Mouse (Mus musculus) gastrocnemius, postnatal 14 days (tissue): ENCODE measurements around the gene Greb1. TPM values are rescaled to one million over a fixed set of nuclear protein-coding genes. Genes with fewer than 3 reads are reported as not detected.

ENCODE experiments used
- DNase-seq: peaks from one replicate; pipeline ENCODE4 v3.0.0; 2021; ENCODE audit warnings: mixed read lengths
- intact Hi-C: fragments of 180-260 bp; cut with DNase I; formaldehyde crosslinking; loops from one replicate; pipeline ENCODE4 v1.15.1; 2025; ENCODE audit warnings: low total_unique reads
- total RNA-seq, 2 experiments: library from RNA; stranded (reverse); gene quantifications; 2 replicates each; pipeline ENCODE4 v1.2.3; 2021

The Greb1 gene
- total RNA-seq, 2 experiments from 2014 or later = 0.70 to 1.1 TPM

DNA sequence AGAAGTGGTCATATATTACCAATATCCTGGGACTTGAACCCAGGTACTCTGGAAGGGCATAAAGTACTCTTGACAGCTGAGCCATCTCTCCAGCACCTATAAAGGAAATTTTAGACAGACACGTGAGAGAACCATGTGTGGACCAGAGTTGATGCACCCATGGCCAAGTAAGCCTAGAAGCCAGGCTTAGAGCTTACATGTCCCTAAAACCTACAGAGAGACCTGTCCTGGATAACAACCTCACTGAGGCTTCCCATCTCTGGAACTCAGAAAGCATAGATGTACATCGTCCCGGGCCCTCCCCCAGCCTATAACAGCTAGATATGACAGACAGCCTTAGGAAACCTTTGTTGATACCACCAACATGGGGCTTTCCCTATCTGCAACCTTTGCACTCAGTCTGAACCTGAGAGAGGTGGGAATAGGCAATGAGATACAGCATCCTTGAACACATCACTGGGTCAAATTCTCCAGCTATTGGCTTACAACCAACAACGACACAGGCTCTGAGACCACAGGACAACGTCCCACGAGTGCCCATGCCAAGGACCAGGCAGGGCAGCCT is 31.0 kb downstream of the Greb1 start:
- intact Hi-C loops = no loop called here
- DNase-seq = no peak

DNA sequence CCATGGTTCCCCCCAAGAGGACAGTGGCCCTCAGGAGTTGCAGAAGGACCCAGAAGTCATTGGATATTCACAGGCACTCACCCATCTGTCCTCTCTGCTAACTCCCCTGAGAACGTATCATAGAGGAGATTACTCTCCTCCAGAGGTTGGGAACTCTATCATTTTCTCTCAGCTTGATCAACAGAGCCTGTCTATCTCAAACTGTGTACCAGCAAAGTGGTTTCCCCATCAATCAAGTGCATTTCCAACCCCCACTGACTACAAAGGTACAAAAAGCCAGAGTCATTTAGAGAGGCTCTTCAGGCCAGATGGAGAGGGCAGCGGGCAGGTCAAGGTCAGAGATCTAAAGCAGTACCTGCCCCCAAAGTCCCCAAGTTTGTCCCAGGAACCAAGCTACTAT is 32.0 kb downstream of the Greb1 start:
- no peak for DNase-seq
- intact Hi-C loops = no loop called here

DNA sequence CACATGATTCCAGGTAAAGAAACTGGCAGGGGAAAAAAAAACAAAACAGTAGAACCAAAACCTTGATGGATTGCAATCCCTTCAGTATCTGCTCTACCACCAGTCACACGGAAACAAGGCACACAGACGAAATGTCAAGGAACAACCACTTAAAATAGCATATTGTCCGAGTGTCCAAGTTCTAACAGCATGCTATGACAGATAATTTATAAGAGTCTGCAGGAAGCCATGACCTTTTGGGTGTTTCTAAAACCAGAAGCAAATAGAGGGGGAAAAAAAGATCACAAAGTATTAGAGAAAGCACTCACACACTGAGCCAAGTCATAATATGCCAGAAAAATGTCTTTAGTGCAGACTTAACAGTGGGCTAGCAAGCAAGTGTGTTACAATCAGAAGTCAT is 32.4 kb downstream of the Greb1 start:
- intact Hi-C loops = no loop called here

DNA sequence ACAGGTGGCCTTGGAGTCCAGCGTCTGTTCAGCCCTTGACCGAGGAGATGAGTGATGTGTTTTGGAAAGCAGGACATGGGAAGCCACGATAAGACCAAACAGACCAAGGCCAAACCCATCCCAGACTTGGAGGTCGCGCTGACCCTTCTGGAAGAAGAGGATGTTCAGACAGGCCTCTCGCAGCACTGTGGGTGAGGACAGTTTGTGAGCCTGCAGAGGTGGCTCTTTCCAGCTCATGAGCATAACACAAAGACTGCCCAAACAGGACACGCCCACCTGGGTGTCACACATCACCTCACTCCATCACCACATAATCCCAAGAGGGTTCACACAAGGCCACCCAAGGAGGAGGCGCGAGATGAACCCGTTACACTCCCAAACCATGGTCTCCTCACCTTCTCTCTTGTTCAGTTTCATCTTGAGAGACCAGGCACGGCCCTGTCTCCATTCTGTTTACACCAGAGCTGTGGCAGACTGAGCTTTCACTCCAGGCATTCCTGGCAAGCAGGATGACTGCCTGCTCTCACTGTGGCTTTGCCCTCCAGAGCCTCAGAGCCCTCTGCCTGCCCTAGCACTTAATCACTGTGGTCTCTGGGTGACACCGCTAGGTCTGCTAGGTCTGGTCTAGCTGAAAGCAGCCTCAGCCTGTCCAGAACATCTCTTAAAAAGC is 35.8 kb downstream of the Greb1 start:
- intact Hi-C loops = no loop called here
- no peak for DNase-seq

More for the DNA sequence above, 32.4 kb downstream of the Greb1 start:
- no peak for DNase-seq

DNA sequence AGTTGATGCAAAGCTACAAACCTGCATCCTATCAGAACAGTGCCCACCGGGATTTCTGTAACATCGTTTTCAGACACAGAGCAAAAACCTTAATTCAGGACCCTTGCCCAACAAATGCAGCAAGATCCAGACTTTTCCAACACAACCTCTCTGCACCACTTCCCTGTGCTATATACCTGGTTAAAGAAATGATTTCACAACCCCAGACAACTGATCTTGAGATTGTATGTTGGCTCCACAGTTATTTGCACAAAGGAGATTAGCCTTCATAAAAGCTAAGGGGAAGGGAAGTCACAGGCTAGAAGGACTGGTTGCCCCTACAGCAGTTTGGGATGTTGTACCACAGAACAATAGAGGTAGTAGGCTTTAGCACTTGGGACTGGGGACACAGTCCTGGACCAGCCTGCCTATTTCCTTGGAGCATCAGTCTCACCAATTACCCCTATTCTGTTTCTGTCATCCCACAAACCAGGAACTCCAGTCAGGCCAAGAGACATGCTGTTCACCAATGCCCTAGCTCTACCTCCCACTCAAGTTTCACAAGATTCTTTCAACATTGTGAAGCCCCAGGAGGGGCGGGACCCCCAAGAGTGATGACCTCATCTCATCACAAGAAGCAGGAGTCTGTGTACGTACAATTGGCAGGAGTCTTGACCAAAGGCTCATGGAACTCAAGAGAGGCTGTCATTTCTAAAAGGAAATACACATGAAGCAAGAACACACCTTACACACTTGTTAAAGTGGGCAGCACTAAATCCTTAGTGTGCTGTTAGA is 36.9 kb downstream of the Greb1 start:
- no peak for DNase-seq
- intact Hi-C loops = no loop called here

DNA sequence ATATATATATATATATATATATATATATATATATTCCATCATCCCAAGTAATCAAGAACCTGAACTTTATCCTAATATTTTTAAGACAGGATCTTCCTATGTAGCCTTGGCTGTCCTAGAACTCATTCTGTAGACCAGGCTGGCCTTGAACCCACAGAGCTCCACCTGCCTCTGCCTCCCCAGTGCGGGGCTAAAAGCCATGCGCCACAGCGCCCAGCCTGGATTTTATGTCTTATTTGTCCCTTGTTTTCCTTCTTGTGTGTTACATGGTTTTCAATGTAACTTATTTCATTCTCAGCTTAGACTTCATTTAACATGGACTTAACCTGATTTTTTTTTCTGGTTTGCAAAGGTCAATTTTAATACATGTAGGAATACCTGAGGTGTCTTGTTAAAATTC is 39.2 kb downstream of the Greb1 start:
- no peak for DNase-seq
- intact Hi-C loops = no loop called here

DNA sequence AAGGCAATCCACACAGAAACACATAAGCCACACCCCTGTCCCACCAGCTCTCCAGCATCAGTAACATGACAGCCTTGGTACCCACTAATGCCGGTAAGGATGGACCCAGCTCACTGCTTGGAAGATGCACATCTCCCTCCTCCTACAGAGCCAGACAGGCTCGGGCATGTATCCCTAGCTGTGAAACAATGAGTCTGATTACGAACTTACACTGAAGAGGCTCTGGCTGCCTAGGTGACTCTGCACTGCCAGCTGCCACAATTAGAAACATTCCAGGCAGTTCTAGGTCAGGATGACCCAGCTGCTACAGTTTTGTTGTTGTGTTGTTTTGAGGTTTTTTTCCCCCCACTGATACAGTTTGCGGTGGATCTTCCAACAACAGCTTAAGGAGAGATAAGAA is 40.4 kb downstream of the Greb1 start:
- no peak for DNase-seq

DNA sequence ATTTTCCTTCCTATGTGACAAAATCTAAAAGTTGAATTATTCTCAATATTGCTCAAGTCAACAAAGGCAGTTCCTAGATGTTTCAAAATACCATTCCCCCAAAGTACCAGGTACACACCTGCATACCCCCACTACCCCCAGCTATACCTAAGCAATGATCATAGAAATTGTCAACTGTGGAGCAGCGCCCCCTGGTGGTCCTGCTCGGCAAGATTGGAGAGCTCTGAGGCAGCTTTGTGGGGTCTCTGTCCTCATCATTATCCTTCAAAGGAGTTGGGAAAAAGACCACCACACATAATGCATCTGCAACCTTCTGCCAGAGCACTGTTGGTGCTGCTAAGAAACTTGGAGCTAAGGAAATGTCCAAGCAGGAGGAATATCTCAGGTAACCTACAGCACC is 46.4 kb downstream of the Greb1 start:
- peak; percentile 31 for DNase-seq
- intact Hi-C loops = loop anchor here (5.0 kb wide), 1 partner anchor 48 kb away; the partner anchor contains the start of gene Greb1

More for the DNA sequence above, 40.4 kb downstream of the Greb1 start:
- intact Hi-C loops = no loop called here

DNA sequence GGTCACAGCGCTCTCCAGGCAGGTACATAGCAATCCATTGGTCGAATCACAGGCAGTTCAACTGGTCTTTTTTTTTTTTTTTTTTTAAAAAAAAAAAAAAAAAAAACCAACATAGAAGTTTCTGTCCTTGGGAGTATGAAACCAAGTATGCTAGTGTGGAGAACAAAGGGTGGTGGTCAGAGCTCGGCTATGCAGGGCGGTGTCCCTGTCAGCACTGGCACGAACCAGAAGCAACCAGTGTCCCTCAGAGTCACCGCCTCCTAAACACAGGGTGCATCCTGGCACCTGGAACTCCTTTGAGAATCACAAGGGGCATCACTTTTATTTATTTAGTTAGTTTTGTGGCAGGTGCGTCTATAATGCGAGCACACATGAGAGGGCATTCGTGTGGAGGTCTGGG is 47.1 kb downstream of the Greb1 start:
- intact Hi-C loops = loop anchor here (5.0 kb wide), 1 partner anchor 49 kb away; the partner anchor contains the start of gene Greb1
- no peak for DNase-seq

DNA sequence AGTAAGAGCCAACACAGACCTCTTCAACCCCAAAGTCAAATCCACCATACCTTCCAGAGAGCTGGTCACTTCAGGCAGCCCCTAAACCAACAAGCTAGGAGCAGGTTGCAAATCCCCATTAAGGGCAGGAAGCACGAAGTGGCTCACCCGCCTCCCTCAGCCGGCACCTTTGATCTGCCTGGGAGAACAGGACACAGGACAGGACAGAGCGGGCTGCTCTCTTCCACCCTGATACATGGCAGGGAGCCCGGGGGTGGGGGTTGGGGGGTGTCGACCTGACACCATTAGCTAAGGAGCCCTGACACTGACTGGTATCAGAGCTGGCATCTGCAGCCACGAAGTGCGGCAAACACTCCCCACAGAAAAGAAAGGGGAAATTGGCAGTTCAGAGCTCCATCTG is 47.6 kb downstream of the Greb1 start:
- no peak for DNase-seq
- intact Hi-C loops = loop anchor here (5.0 kb wide), 1 partner anchor 49 kb away; the partner anchor contains the start of gene Greb1

DNA sequence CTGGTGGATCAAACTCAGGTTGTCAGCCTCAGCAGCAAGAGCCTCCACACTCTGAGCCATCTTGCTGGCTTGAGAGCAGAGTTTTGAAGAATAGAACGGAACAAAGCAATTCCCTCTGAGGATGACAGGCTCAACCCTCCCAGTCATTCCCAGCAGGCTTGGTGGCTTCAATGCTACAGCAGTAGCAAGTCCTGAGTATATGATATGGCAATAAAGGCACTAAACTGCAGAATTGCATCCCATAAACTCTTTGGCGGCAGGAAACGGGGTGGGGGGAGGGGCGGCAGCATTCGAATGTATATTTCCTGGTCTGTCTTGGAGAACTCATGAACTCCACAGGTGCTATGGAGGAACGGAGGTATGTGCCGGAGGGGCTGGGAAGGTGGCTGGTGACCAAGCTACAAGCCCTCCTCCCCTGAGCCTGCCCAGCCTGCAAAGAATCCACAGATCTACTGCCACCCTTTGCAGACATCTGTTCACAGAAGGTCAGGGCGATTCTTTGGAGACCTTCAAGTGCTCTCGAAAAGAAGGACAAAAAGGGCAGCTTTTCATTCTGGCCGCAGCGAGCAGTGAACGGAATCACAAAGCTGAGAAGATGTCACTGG is 48.3 kb downstream of the Greb1 start:
- intact Hi-C loops = loop anchor here (5.0 kb wide), 1 partner anchor 50 kb away; the partner anchor contains the start of gene Greb1
- DNase-seq = no peak

DNA sequence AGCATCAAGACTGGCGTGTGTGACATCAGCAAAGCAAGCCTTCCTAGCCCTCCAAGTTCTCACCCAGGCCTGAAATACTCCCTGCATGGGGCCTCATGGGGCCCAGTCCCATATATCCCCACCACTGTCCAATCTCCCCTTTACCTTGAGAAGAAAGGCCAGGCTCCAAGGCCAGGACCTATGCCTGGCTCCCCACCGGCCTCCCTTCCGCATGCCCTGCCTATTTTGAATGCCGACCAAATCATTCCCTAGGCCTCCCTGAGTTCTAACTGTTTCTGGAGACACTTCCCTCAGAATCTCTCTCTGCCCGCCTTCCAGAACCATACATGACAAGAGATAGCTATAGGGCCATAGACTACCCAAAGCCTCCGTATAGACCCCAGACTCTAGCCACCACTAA is 49.1 kb downstream of the Greb1 start:
- DNase-seq = no peak
- intact Hi-C loops = loop anchor here (5.0 kb wide), 1 partner anchor 51 kb away; the partner anchor contains the start of gene Greb1

DNA sequence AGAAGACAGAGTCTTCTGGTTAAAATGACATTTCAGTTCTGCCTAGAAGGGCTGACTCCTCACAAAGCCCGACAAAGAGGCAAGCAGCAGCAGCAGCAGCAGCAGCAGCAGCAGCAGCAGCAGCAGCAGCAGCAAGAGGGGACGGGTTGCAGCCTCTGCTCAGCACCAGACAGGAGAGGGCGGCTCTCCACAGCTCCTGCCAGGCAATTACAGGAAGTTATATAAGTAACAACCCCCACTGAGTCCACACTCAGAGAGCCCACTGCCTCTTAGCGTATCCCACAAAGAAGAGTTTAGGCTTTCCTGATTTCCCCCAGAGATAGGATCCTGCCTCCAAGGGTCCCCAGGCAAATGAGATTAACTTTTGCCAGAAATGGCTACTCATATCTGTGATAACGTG is 60.6 kb downstream of the Greb1 start:
- no peak for DNase-seq
- intact Hi-C loops = no loop called here

DNA sequence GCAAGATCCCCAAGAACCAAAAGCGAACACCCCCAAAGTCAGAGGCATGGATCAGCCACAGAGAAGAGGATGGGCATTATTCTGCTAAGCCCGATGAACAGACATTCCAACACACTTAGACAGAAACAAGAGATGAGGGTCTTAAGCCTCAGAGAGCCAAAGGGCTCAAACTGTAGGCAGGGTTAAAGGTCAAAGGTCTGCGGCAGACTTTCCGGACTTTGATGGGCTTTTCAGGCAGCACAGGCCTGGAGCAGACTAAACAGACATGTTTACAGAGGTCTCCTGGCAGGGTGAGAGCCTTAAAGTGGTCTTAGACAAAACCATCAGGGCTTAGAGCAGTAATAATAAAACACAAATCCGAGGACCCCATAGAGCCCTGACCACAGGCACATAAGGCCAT is 63.4 kb downstream of the Greb1 start:
- intact Hi-C loops = no loop called here
- no peak for DNase-seq

DNA sequence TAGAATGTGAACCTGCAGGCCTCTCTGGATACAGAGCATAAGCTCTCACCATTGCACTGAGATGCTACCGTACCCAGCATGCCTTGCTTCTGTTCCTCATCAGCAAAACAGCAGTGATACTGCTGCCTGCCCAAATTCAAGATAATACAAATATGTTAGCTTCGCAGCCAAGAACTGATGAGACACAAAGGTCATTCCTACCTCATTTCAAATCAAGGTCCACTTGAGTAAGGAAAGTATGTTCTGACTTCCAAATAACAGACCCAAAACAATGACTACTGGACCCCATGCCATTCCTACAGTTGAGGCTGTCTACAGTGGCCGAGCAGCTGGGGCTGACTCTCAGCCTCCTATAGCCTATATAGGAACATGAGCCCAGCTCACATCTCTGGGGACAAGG is 66.0 kb downstream of the Greb1 start:
- intact Hi-C loops = no loop called here
- DNase-seq = no peak

DNA sequence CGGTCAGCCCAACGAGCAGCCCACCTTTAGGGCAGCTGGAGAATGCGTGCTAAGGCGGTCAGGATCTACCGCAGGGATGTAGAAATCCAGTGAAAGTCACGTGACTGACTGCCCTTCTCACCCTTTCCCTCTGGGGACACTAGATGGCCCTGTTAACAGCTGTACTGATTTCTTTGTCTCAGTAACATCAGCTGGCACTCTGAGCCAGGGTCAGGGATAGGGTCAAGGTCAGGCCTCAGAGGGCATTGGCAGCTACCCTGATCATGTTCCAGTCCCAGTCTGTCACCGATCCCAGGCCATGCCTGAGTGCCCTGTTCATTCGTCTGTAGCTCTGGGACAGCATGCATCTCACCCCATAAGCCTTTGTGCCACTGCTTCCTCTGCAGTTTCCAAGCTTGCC is 66.7 kb downstream of the Greb1 start:
- intact Hi-C loops = no loop called here
- no peak for DNase-seq

DNA sequence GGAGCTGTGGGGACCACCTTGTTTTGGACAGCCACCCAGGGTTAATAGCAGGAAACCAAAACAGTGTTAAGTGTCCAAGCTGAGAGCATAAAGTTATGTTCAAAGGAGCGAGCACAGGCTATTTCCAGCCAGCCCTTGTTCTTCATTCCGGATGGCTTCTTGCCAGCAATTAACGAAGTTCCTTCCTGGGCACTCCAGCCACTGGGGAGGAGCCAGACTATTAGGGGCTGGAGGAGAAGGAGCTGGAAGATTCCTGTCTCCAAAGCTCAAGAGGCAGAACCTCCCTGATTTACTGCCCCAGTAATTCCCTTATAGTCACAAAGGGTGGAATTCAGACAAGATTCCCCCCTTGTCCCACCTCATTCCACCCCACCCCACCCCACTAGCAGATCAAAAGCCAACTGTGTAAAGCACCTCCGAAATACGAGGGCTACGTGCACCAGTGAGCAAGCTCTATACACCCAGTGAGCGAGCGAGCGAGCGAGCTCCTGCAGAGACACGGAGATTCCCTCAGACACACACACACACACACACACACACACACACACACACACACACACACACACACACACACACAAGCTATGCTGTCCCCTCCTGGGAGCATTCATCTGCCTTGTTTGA is 69.5 kb downstream of the Greb1 start:
- intact Hi-C loops = no loop called here
- DNase-seq = no peak

DNA sequence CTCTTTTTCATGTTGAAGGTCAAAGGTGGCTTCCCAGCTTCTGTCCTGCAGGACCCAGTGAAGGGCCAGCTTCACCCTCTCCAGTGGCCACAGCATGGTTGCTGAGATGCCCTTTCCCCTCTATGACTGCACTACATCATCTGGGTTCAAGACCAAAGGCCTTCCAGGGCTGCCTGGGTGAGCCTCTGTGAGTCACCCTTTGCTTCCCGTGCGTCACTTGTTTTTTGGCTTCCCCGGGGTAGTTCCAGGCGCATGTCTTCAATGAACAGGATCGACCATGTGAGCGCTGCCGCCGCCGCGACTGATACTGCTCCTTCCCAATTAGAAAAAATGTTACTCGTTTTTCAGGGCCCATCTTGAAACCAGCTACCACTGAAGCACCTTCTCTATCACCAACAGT is 70.5 kb downstream of the Greb1 start:
- no peak for DNase-seq
- intact Hi-C loops = no loop called here

DNA sequence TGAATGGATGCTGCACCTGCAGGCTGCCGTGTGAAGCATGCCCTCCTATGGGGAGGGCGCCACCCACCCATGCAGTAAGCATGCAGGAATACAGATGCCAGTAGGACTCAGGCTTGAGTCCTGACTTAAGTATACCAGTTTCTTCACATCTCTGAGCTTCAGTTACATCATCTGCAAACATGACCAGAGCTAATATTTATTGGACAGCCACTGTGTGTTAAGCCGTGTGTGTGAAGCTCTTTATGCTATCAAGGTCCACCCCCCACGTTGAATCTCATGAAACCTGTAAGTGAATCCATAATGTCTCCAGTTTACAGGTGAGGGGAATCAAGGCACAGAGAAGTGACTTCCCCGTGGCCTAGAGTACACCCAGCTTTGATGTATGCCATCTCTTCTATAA is 72.5 kb downstream of the Greb1 start:
- DNase-seq = no peak
- intact Hi-C loops = no loop called here

DNA sequence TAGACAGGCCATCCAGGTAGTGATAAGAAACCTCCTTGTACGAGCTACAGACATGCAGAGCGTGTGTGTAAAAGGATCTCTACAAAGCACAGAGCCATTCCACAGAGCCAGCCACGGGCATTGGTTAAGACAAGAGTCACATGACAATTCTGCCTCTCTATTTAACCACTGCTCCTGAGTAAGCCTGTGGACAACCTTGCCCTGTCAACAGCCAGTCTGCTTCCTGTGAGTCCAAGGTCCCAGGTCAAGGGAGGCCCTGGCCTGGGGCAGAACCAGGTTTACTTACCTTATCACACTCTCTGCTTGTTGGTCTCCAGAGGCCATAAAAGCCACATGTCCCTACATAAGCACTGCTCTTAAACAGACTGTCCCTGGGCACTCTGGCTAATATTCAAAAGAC is 74.5 kb downstream of the Greb1 start:
- intact Hi-C loops = no loop called here
- no peak for DNase-seq
